Mouse (Mus musculus) CH12.LX (cell line): ENCODE measurements around the gene Lamp1. TPM values are rescaled to one million over a fixed set of nuclear protein-coding genes. Genes with fewer than 3 reads are reported as not detected.

Source experiments
- DNase-seq: peaks from one replicate; pipeline ENCODE4 v3.0.0-alpha.2; 2013; ENCODE audit errors: extremely low read depth
- H3K27ac ChIP-seq: 2 replicates; pipeline ENCODE4 v1.5.1; 2012; ENCODE audit warnings: low read depth, mild to moderate bottlenecking, control low read depth, moderate library complexity; ENCODE audit not compliant: insufficient read depth
- H3K27me3 ChIP-seq: replicated peaks from 2 replicates; pipeline ENCODE3; 2012; ENCODE audit warnings: inconsistent platforms
- H3K36me3 ChIP-seq, 2 experiments: replicated peaks in 1 of 2; 2 replicates each; pipeline versions ENCODE3 to v1.6.1; 2012; ENCODE audit warnings: inconsistent platforms in 1 of 2, low read length in 1 of 2, mild to moderate bottlenecking in 1 of 2, mixed read lengths in 1 of 2, moderate library complexity in 1 of 2; ENCODE audit not compliant: control insufficient read depth in 1 of 2, insufficient read depth in 1 of 2
- H3K4me1 ChIP-seq, 2 experiments: 2 replicates each; pipeline ENCODE4 v1.6.1; 2012; ENCODE audit warnings: inconsistent platforms in 1 of 2, moderate library complexity in 1 of 2; ENCODE audit not compliant: insufficient read depth in 2 of 2, control insufficient read depth in 1 of 2
- H3K4me2 ChIP-seq: 2 replicates; pipeline ENCODE4 v1.6.1; 2012; ENCODE audit warnings: low read depth, mild to moderate bottlenecking, control low read depth; ENCODE audit not compliant: poor library complexity, insufficient read depth, severe bottlenecking
- H3K4me3 ChIP-seq, 3 experiments: fragments of 150-350 bp in 1 of 3; sonication (generic) in 1 of 3; replicated peaks in 1 of 3; 2 replicates each; pipeline versions ENCODE3 to v1.5.1; 2011 to 2012; ENCODE audit warnings: low read depth in 2 of 3, low read length in 2 of 3, mild to moderate bottlenecking in 2 of 3, moderate library complexity in 2 of 3, control low read depth in 1 of 3, improper control_type of control experiment in 1 of 3, inconsistent platforms in 1 of 3, mixed read lengths in 1 of 3; ENCODE audit not compliant: poor library complexity in 1 of 3
- H3K79me2 ChIP-seq: replicated peaks from 2 replicates; pipeline ENCODE4 v1.6.1; 2012; ENCODE audit warnings: mild to moderate bottlenecking, moderate library complexity; ENCODE audit not compliant: control insufficient read depth, poor library complexity, insufficient read depth, severe bottlenecking; ENCODE audit errors: extremely low read depth
- H3K9ac ChIP-seq: 2 replicates; pipeline ENCODE4 v1.6.1; 2012; ENCODE audit warnings: low read depth, mild to moderate bottlenecking, control low read depth, moderate library complexity; ENCODE audit not compliant: insufficient read depth
- H3K9me3 ChIP-seq: replicated peaks from 2 replicates; pipeline ENCODE3; 2012; ENCODE audit warnings: low read length, inconsistent platforms, mixed read lengths
- BHLHE40 ChIP-seq: IDR thresholded peaks from 2 replicates; pipeline ENCODE4 v1.6.1; 2011; ENCODE audit warnings: mild to moderate bottlenecking, low read depth, low read length, improper control_type of control experiment
- CHD1 ChIP-seq: IDR thresholded peaks from 2 replicates; pipeline ENCODE4 v1.6.1; 2012; ENCODE audit warnings: low read depth, low read length, improper control_type of control experiment, inconsistent platforms
- CTCF ChIP-seq, 2 experiments: IDR thresholded peaks in 1 of 2; conservative IDR thresholded peaks in 1 of 2; 2 replicates each; pipeline ENCODE4 v1.5.1; 2011 to 2012; ENCODE audit warnings: low read depth in 2 of 2, low read length in 2 of 2, improper control_type of control experiment in 1 of 2, inconsistent platforms in 1 of 2, mild to moderate bottlenecking in 1 of 2, moderate library complexity in 1 of 2
- GABPA ChIP-seq: IDR thresholded peaks from 2 replicates; pipeline ENCODE4 v1.6.1; 2012; ENCODE audit warnings: low read depth, low read length, improper control_type of control experiment, inconsistent platforms; ENCODE audit not compliant: insufficient replicate concordance
- IRF4 ChIP-seq: IDR thresholded peaks from 2 replicates; pipeline ENCODE4 v1.6.1; 2014; ENCODE audit warnings: low read depth, mild to moderate bottlenecking, inconsistent platforms, low read length, improper control_type of control experiment
- JUN ChIP-seq: IDR thresholded peaks from 2 replicates; pipeline ENCODE4 v1.6.1; 2011; ENCODE audit warnings: low read depth, mild to moderate bottlenecking, low read length, improper control_type of control experiment, moderate library complexity; ENCODE audit not compliant: insufficient read depth
- MAFK ChIP-seq: IDR thresholded peaks from 2 replicates; pipeline ENCODE4 v1.6.1; 2011; ENCODE audit warnings: low read length, improper control_type of control experiment; ENCODE audit not compliant: insufficient replicate concordance
- MAX ChIP-seq: IDR thresholded peaks from 2 replicates; pipeline ENCODE4 v1.6.1; 2011; ENCODE audit warnings: low read length, improper control_type of control experiment
- MEF2A ChIP-seq: IDR thresholded peaks from 2 replicates; pipeline ENCODE4 v1.6.1; 2014; ENCODE audit warnings: low read depth, mild to moderate bottlenecking, inconsistent platforms, low read length, improper control_type of control experiment, borderline replicate concordance
- MYC ChIP-seq: IDR thresholded peaks from 2 replicates; pipeline ENCODE4 v1.6.1; 2011; ENCODE audit warnings: low read depth, mild to moderate bottlenecking, improper control_type of control experiment, low read length
- NRF1 ChIP-seq: IDR thresholded peaks from 2 replicates; pipeline ENCODE4 v1.6.1; 2014; ENCODE audit warnings: low read depth, mild to moderate bottlenecking, inconsistent platforms, low read length, improper control_type of control experiment, moderate library complexity
- POLR2A ChIP-seq: IDR thresholded peaks from 2 replicates; pipeline ENCODE4 v1.6.1; 2011; ENCODE audit warnings: low read depth, mild to moderate bottlenecking, improper control_type of control experiment, low read length
- POLR2AphosphoS2 ChIP-seq: IDR thresholded peaks from 2 replicates; pipeline ENCODE4 v1.6.1; 2011; ENCODE audit warnings: low read depth, low read length, improper control_type of control experiment
- RAD21 ChIP-seq: IDR thresholded peaks from 2 replicates; pipeline ENCODE4 v1.6.1; 2011; ENCODE audit warnings: low read depth, mild to moderate bottlenecking, low read length, improper control_type of control experiment, moderate library complexity
- SIN3A ChIP-seq: IDR thresholded peaks from 2 replicates; pipeline ENCODE4 v1.6.1; 2012; ENCODE audit warnings: low read length, improper control_type of control experiment, inconsistent platforms
- TCF12 ChIP-seq: IDR thresholded peaks from 2 replicates; pipeline ENCODE4 v1.6.1; 2014; ENCODE audit warnings: low read depth, mild to moderate bottlenecking, inconsistent platforms, low read length, improper control_type of control experiment
- UBTF ChIP-seq: IDR thresholded peaks from 2 replicates; pipeline ENCODE4 v1.6.1; 2012; ENCODE audit warnings: low read depth, mild to moderate bottlenecking, inconsistent platforms, low read length, improper control_type of control experiment, moderate library complexity
- USF2 ChIP-seq: conservative IDR thresholded peaks from 2 replicates; pipeline ENCODE4 v1.6.1; 2011; ENCODE audit warnings: low read depth, low read length, improper control_type of control experiment
- ZC3H11A ChIP-seq: IDR thresholded peaks from 2 replicates; pipeline ENCODE4 v1.6.1; 2012; ENCODE audit warnings: low read depth, mild to moderate bottlenecking, inconsistent platforms, low read length, improper control_type of control experiment
- ZMIZ1 ChIP-seq: IDR thresholded peaks from 2 replicates; pipeline ENCODE4 v1.6.1; 2012; ENCODE audit warnings: low read depth, mild to moderate bottlenecking, inconsistent platforms, low read length, improper control_type of control experiment
- ZNF384 ChIP-seq: IDR thresholded peaks from 2 replicates; pipeline ENCODE4 v1.6.1; 2012; ENCODE audit warnings: low read depth, low read length, improper control_type of control experiment, inconsistent platforms
- dilution Hi-C: fragments of 300-500 bp; cut with MboI; formaldehyde crosslinking; loops from 2 replicates; pipeline ENCODE4 v1.14.3; 2020; ENCODE audit warnings: low sequenced_read_pairs; ENCODE audit not compliant: extremely low pct_unique_long_range_greater_than_20kb, extremely low pct_ligation_motif_present
- in situ Hi-C: fragments of 300-500 bp; cut with MboI; formaldehyde crosslinking; loops from 3 replicates; pipeline ENCODE4 v1.14.3; 2019; ENCODE audit warnings: low sequenced_read_pairs, low pct_ligation_motif_present, low pct_unique_long_range_greater_than_20kb, mixed read lengths
- polyA plus RNA-seq: library from polyadenylated mRNA; unstranded; fragments of >175 nt; gene quantifications from 2 replicates; pipeline ENCODE4 v1.2.1, GENCODE M21; 2012; ENCODE audit warnings: low read depth; ENCODE audit not compliant: insufficient read length
- total RNA-seq, 2 experiments: library from RNA; depleted of rRNA; stranded (reverse); fragments of 300-350 nt in 1 of 2; fragments of >200 nt in 1 of 2; gene quantifications; 2 replicates each; pipeline ENCODE4 v1.2.3; 2012 to 2014

Gene Lamp1
- total and polyA plus RNA-seq, 3 experiments = 56.7 to 69.4 (median 64.3) TPM

DNA sequence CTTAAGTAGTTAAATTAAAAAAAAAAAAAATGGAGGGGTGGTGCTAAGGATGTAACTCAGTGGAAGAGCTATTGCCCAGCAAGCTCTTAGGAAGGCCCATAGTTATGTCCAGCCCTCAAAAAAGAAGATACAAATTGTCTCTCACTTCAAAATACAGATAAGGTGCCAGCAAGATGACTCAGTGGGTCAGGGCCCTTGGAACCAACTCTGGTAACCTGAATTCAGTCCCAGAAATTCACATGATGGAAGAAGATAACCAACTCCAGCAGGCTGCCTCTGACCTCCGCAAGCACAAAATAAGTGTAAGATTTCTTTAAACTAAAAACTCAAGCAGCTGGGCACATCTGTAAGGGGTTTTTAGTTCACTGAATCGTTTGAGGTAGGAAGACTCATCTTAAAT, 10.5 kb upstream of the Lamp1 start:
- H3K27me3 ChIP-seq = no peaks in the 10 kb centered on the region
- in situ Hi-C loops = no loop called here
- no peak for DNase-seq
- H3K36me3 ChIP-seq = peaks cover 32 to 44% of the 10 kb centered on the region in 2 experiments
- H3K4me1 ChIP-seq = no peaks in the 10 kb centered on the region
- no peak overlapping the region for H3K27ac ChIP-seq
- H3K4me2 ChIP-seq = no peak overlapping the region
- no peak overlapping the region for H3K9ac ChIP-seq
- TF ChIP-seq IRF4 = no peak
- TF ChIP-seq TCF12 = no peak
- no peak for TF ChIP-seq ZMIZ1
- no peak for TF ChIP-seq ZC3H11A
- TF ChIP-seq JUN = no peak
- TF ChIP-seq POLR2AphosphoS2 = no peak
- no peak for TF ChIP-seq MYC
- TF ChIP-seq MEF2A = no peak
- TF ChIP-seq RAD21 = no peak
- no peak for TF ChIP-seq MAFK
- no peak for TF ChIP-seq POLR2A
- TF ChIP-seq UBTF = no peak
- no peak for TF ChIP-seq ZNF384
- H3K9me3 ChIP-seq = no peaks in the 10 kb centered on the region
- no peak overlapping the region for H3K4me3 ChIP-seq
- dilution Hi-C loops = no loop called here
- no peaks in the 10 kb centered on the region for H3K79me2 ChIP-seq

DNA sequence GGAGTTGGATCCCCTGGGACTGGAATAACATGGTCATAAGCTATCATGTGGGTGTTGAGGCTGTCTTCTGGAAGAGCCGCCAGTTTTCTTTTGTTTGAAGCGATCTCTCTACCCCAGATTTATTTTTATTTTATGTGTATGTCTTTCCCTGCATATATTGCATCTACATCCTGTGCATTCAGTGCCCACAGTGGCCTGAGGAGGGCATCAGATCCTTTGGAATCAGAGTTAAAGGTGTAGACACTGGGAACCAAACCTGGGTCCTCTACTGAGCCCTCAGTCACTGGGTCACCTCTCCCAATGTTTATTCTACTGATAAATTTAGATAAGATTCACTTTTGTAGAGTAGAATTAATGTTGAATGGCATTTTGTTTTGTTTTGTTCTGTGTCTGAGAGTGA, 9.7 kb upstream of the Lamp1 start:
- dilution Hi-C loops = no loop called here
- H3K36me3 ChIP-seq = peaks cover 28 to 38% of the 10 kb centered on the region in 2 experiments
- peaks cover 2% of the 10 kb centered on the region for H3K27me3 ChIP-seq

More for the DNA sequence above, 9.7 kb upstream of the Lamp1 start:
- H3K79me2 ChIP-seq = no peaks in the 10 kb centered on the region
- no peak overlapping the region for H3K4me2 ChIP-seq
- H3K4me3 ChIP-seq = no peak overlapping the region
- no peak overlapping the region for H3K9ac ChIP-seq
- TF ChIP-seq ZMIZ1 (no peak), USF2 (no peak), BHLHE40 (no peak), NRF1 (no peak), RAD21 (peak; percentile 32), CTCF (conservative IDR thresholded peaks at IDR 0.05 in 1 of 2, IDR thresholded peaks at IDR 0.05 in 1 of 2; ENCODE audit: low read depth in 2 of 2, low read length in 2 of 2) (peak in 1 of 2 experiments; percentile 41; a peak in 2 of 4 replicates), CHD1 (no peak), ZC3H11A (no peak), SIN3A (no peak), TCF12 (no peak), MAX (no peak), GABPA (no peak)
- no peaks in the 10 kb centered on the region for H3K9me3 ChIP-seq
- no peak for DNase-seq
- peaks cover 0 to under 1% of the 10 kb centered on the region in 2 experiments; a peak in 1 of 4 replicates for H3K4me1 ChIP-seq
- in situ Hi-C loops = no loop called here
- H3K27ac ChIP-seq = no peak overlapping the region
